Mouse (Mus musculus): ENCODE data around the gene Tssc4.

- TF ChIP-seq CTCF (IDR thresholded peaks at IDR 0.05; ENCODE audit: control insufficient read depth, insufficient read depth, insufficient read length) (no peak), USF1 (IDR thresholded peaks at IDR 0.05; ENCODE audit: low read depth) (no peak), MAX (IDR thresholded peaks at IDR 0.05) (no peak), MYOG (IDR thresholded peaks at IDR 0.05; ENCODE audit: control insufficient read depth, extremely low read depth, insufficient read length) (no peak), MYOD1 (IDR thresholded peaks at IDR 0.05; ENCODE audit: control insufficient read depth, insufficient read length, low read depth) (no peak), CEBPB (IDR thresholded peaks at IDR 0.05; ENCODE audit: low read depth) (no peak), FOSL1 (IDR thresholded peaks at IDR 0.05; ENCODE audit: insufficient read depth, low read length, poor library complexity, severe bottlenecking) (no peak)
Observed at GRCm38 (mm10) chr7:143038174-143038931, 30.7 kb upstream of the Tssc4 start.

Data from C2C12 (cell line).